ENCODE assay signal across 11 mouse cellular contexts in genomic region chr9:107702606-107703185, GRCm38 (mm10). TPM values are rescaled to one million over a fixed set of nuclear protein-coding genes. Genes with fewer than 3 reads are reported as not detected.
DNase-seq lines count a peak whose midpoint lies in the region; ATAC-seq and TF ChIP-seq lines count a peak whose summit lies in the region.
"Had no signal": no experiment of that assay in that cellular context is flagged by ENCODE, and none has a peak within 500 bp of the region (broad histone marks: within the 10 kb centered on the region; RNA-seq: fewer than 3 reads in every experiment).

No protein-coding gene starts in this region.

- H3K4me2 ChIP-seq in intestine, embryonic 15.5 days (replicated peaks) = no peak overlapping the region
- no peak overlapping the region for H3K4me2 ChIP-seq in intestine, postnatal 0 days (replicated peaks; ENCODE audit: low read depth)
- H3K4me2 ChIP-seq in embryonic facial prominence, embryonic 12.5 days (replicated peaks) = no peak overlapping the region
- no peak overlapping the region for H3K4me2 ChIP-seq in hindbrain, embryonic 14.5 days (replicated peaks)

- 0 out of 2 replicates have a peak, but pooled peaks cover 4% of the 10 kb centered on the region for H3K36me3 ChIP-seq in intestine, embryonic 15.5 days
- H3K36me3 ChIP-seq in intestine, postnatal 0 days (ENCODE audit: control insufficient read depth, insufficient read depth) = 0 out of 2 replicates have a peak, but pooled peaks cover 8% of the 10 kb centered on the region
- peaks cover 44% of the 10 kb centered on the region for H3K36me3 ChIP-seq in embryonic facial prominence, embryonic 12.5 days
- H3K36me3 ChIP-seq in hindbrain, embryonic 14.5 days (replicated peaks; ENCODE audit: control insufficient read depth, insufficient read depth) = peaks cover 31% of the 10 kb centered on the region
- H3K36me3 ChIP-seq: G1E had no signal

- peak overlapping the region; percentile 32 for H3K27ac ChIP-seq in intestine, embryonic 15.5 days
- no peak overlapping the region for H3K27ac ChIP-seq in intestine, postnatal 0 days (ENCODE audit: low read depth, low read length)
- peak overlapping the region; percentile 58 for H3K27ac ChIP-seq in embryonic facial prominence, embryonic 12.5 days
- H3K27ac ChIP-seq in hindbrain, embryonic 14.5 days = 0 out of 2 replicates have a peak overlapping the region, but pooled peaks have one; percentile 20
- H3K27ac ChIP-seq in layer of hippocampus, adult 2 months = no peak overlapping the region

- H3K4me1 ChIP-seq in intestine, embryonic 15.5 days (replicated peaks) = peaks cover 87% of the 10 kb centered on the region
- H3K4me1 ChIP-seq in intestine, postnatal 0 days (replicated peaks; ENCODE audit: control insufficient read depth, insufficient read depth, low read length) = peaks cover 17% of the 10 kb centered on the region
- peaks cover 89% of the 10 kb centered on the region for H3K4me1 ChIP-seq in embryonic facial prominence, embryonic 12.5 days
- peaks cover 73% of the 10 kb centered on the region for H3K4me1 ChIP-seq in hindbrain, embryonic 14.5 days (replicated peaks; ENCODE audit: control insufficient read depth, insufficient read depth, low read length)

- no peaks in the 10 kb centered on the region for H3K27me3 ChIP-seq in intestine, embryonic 15.5 days (replicated peaks)
- H3K27me3 ChIP-seq in intestine, postnatal 0 days (replicated peaks; ENCODE audit: control insufficient read depth, insufficient read depth, low read length) = no peaks in the 10 kb centered on the region
- H3K27me3 ChIP-seq in embryonic facial prominence, embryonic 12.5 days = no peaks in the 10 kb centered on the region
- H3K27me3 ChIP-seq in hindbrain, embryonic 14.5 days (ENCODE audit: control insufficient read depth, insufficient read depth, low read length) = no peaks in the 10 kb centered on the region

- no peak for ATAC-seq in intestine, embryonic 15.5 days
- no peak for ATAC-seq in intestine, postnatal 0 days
- ATAC-seq in embryonic facial prominence, embryonic 12.5 days (ENCODE audit: insufficient number of reproducible peaks, insufficient read depth, low FRiP score, low TSS enrichment) = no peak
- no peak for ATAC-seq in hindbrain, embryonic 14.5 days (ENCODE audit: low FRiP score)

- H3K9ac ChIP-seq in intestine, embryonic 15.5 days = no peak overlapping the region
- no peak overlapping the region for H3K9ac ChIP-seq in intestine, postnatal 0 days (ENCODE audit: low read depth, low read length)
- peak overlapping the region; percentile 36; the same call in 1 of the 2 replicates for H3K9ac ChIP-seq in embryonic facial prominence, embryonic 12.5 days
- no peak overlapping the region for H3K9ac ChIP-seq in hindbrain, embryonic 14.5 days

- DNase-seq in hindbrain, embryonic 14.5 days (ENCODE audit: low spot score) = no peak
- DNase-seq in lung, postnatal 25 days (ENCODE audit: low spot score) = peak; percentile 86
- no peak for DNase-seq in layer of hippocampus, adult 2 months (ENCODE audit: low spot score in 2 of 2)
- DNase-seq in embryo, embryonic 11 days = no peak
- DNase-seq: right cerebral cortex, postnatal 14 days had no signal

- no peaks in the 10 kb centered on the region for H3K9me3 ChIP-seq in intestine, embryonic 15.5 days
- H3K9me3 ChIP-seq in intestine, postnatal 0 days (ENCODE audit: control insufficient read depth) = no peaks in the 10 kb centered on the region
- no peaks in the 10 kb centered on the region for H3K9me3 ChIP-seq in embryonic facial prominence, embryonic 12.5 days
- no peaks in the 10 kb centered on the region for H3K9me3 ChIP-seq in hindbrain, embryonic 14.5 days (ENCODE audit: control insufficient read depth, low read length)
- H3K9me3 ChIP-seq: G1E had no signal

- TF ChIP-seq CTCF in intestine, postnatal 0 days (IDR thresholded peaks at IDR 0.05; ENCODE audit: low read depth) = no peak
- no peak for TF ChIP-seq CTCF in layer of hippocampus, adult 2 months (conservative IDR thresholded peaks at IDR 0.05)

- 78% methylated on average over 3 of the region's 3 CpGs for WGBS in intestine, embryonic 15.5 days
- WGBS in intestine, postnatal 0 days = 83% methylated on average over 3 of the region's 3 CpGs
- WGBS in embryonic facial prominence, embryonic 12.5 days = 81% methylated on average over 3 of the region's 3 CpGs
- WGBS in hindbrain, embryonic 14.5 days = 68% methylated on average over 3 of the region's 3 CpGs

- H3K4me3 ChIP-seq in intestine, embryonic 15.5 days (replicated peaks) = no peak overlapping the region
- no peak overlapping the region for H3K4me3 ChIP-seq in intestine, postnatal 0 days (ENCODE audit: low read depth, low read length)
- no peak overlapping the region for H3K4me3 ChIP-seq in embryonic facial prominence, embryonic 12.5 days
- H3K4me3 ChIP-seq in hindbrain, embryonic 14.5 days (replicated peaks; ENCODE audit: low read length) = no peak overlapping the region
- no peak overlapping the region for H3K4me3 ChIP-seq in layer of hippocampus, adult 2 months
- H3K4me3 ChIP-seq: erythroblast, embryonic 14.5 days had no signal

RNA-seq across cellular contexts. Expression of gene Sema3f, which starts 7.6 kb away (rescaled TPM):
- 8.9 and 11.2 TPM in 2 replicates for polyA plus RNA-seq in intestine, embryonic 15.5 days (2015; fragmentation: Nextera tagmentation; extraction: Ambion mirVana)
- polyA plus RNA-seq in intestine, postnatal 0 days (2015; fragmentation: Nextera tagmentation; extraction: Ambion mirVana) = 3.9 and 4.4 TPM in 2 replicates
- 52.4 and 53.1 TPM in 2 replicates for polyA plus RNA-seq in embryonic facial prominence, embryonic 12.5 days (2016; fragmentation: Nextera tagmentation; extraction: Ambion mirVana)
- polyA plus RNA-seq in hindbrain, embryonic 14.5 days (2014; fragmentation: Nextera tagmentation; extraction: Ambion mirVana) = 17.5 and 17.7 TPM in 2 replicates
- total RNA-seq in layer of hippocampus, adult 2 months (2021) = 1 to 10 TPM; 2.8 to 3.5 TPM
- total RNA-seq: monocyte, adult 5-6 weeks had no signal
- polyA plus RNA-seq: erythroblast, embryonic 14.5 days had no signal

RNA-seq across cellular contexts. Expression of gene Gnat1, which starts 23.2 kb away (rescaled TPM):
- polyA plus RNA-seq in intestine, embryonic 15.5 days (2015; fragmentation: Nextera tagmentation; extraction: Ambion mirVana) = 0.82 and 1.9 TPM in 2 replicates
- polyA plus RNA-seq in intestine, postnatal 0 days (2015; fragmentation: Nextera tagmentation; extraction: Ambion mirVana) = 1.6 and 1.9 TPM in 2 replicates
- 1.4 and 3.0 TPM in 2 replicates for polyA plus RNA-seq in embryonic facial prominence, embryonic 12.5 days (2016; fragmentation: Nextera tagmentation; extraction: Ambion mirVana)
- 1.3 TPM in 2 replicates for polyA plus RNA-seq in hindbrain, embryonic 14.5 days (2014; fragmentation: Nextera tagmentation; extraction: Ambion mirVana)
- under 1 TPM in 1 of 2 experiments, not detected in 1; 0.17 TPM for total RNA-seq in layer of hippocampus, adult 2 months (2021)
- total RNA-seq: monocyte, adult 5-6 weeks had no signal
- polyA plus RNA-seq: erythroblast, embryonic 14.5 days; G1E had no signal

RNA-seq across cellular contexts. Expression of gene Slc38a3, which starts 33.4 kb away (rescaled TPM):
- 8.4 and 16.0 TPM in 2 replicates for polyA plus RNA-seq in intestine, embryonic 15.5 days (2015; fragmentation: Nextera tagmentation; extraction: Ambion mirVana)
- 15.5 and 15.6 TPM in 2 replicates for polyA plus RNA-seq in intestine, postnatal 0 days (2015; fragmentation: Nextera tagmentation; extraction: Ambion mirVana)
- polyA plus RNA-seq in embryonic facial prominence, embryonic 12.5 days (2016; fragmentation: Nextera tagmentation; extraction: Ambion mirVana) = 8.2 and 8.3 TPM in 2 replicates
- 48.3 and 48.5 TPM in 2 replicates for polyA plus RNA-seq in hindbrain, embryonic 14.5 days (2014; fragmentation: Nextera tagmentation; extraction: Ambion mirVana)
- 10 to 100 TPM; 55.7 to 65.0 TPM for total RNA-seq in layer of hippocampus, adult 2 months (2021)
- total RNA-seq: monocyte, adult 5-6 weeks had no signal
- polyA plus RNA-seq: G1E had no signal

Comparison
In these comparisons a context has a peak if more than half of its experiments do, and no peak if none do; other contexts are left out.
1. H3K27ac ChIP-seq: peak in intestine, embryonic 15.5 days (single experiment), embryonic facial prominence, embryonic 12.5 days (single experiment) and hindbrain, embryonic 14.5 days (single experiment); none in intestine, postnatal 0 days (single experiment) and layer of hippocampus, adult 2 months (single experiment).